Mouse (Mus musculus) left cerebral cortex, adult 2 months (tissue): ENCODE measurements at regions not wholly inside any gene's neighbourhood (a gene's known extent, or its start where the extent isn't known, plus 50 kb on each side); places are given as distances from the start of the nearest gene placed in this dataset.
"Not testable (repeated sequence)": the region's sequence is repeated elsewhere in the genome, so short reads cannot be mapped to it uniquely, and the experiment has no call there.

Source experiments
- DNase-seq, 2 experiments: peaks; one replicate each; pipeline ENCODE4 v3.0.0; 2021 to 2022; ENCODE audit warnings: low spot score in 2 of 2, mixed read lengths in 1 of 2; ENCODE audit errors: extremely low spot score in 1 of 2
- H3K27ac ChIP-seq: fragments of 200-600 bp; 2 replicates; pipeline ENCODE4 v1.8.1; 2022
- H3K4me3 ChIP-seq: fragments of 200-600 bp; 2 replicates; pipeline ENCODE4 v1.8.1; 2022
- CTCF ChIP-seq: fragments of 200-600 bp; IDR thresholded peaks from 2 replicates; pipeline ENCODE4 v1.8.1; 2022; ENCODE audit warnings: antibody characterized with exemption, mild to moderate bottlenecking, moderate library complexity
- intact Hi-C: fragments of 180-260 bp; cut with DNase I; formaldehyde crosslinking; loops from one replicate; pipeline ENCODE4 v1.15.1; 2025
- microRNA-seq, 2 experiments: library from miRNA; unstranded; fragments of <30 nt; microRNA quantifications; one replicate each; pipeline ENCODE4 v1.2.0; 2021

GRCm38 (mm10) chr10:126298211-126298610 is 332.2 kb downstream of the Lrig3 start:
- no peak overlapping the region for H3K27ac ChIP-seq
- TF ChIP-seq CTCF, result no peak
- no peak for DNase-seq
- H3K4me3 ChIP-seq, result no peak overlapping the region
- intact Hi-C loops, result no loop called here

GRCm38 (mm10) chr10:126295853-126296252 is 329.9 kb downstream of the Lrig3 start:
- intact Hi-C loops, result loop anchor here (1.0 kb wide), 1 partner anchor 11 kb away; no protein-coding TSS in a partner anchor
- no peak for TF ChIP-seq CTCF
- no peak for DNase-seq
- Histone ChIP-seq H3K27ac (no peak overlapping the region), H3K4me3 (no peak overlapping the region)

- DNase-seq, result no peak
- intact Hi-C loops, result no loop called here
- no peak overlapping the region for H3K4me3 ChIP-seq
- no peak overlapping the region for H3K27ac ChIP-seq
- no peak for TF ChIP-seq CTCF
Measured at GRCm38 (mm10) chr10:126291765-126292164, 325.8 kb downstream of the Lrig3 start.

- not testable (repeated sequence) for DNase-seq, H3K27ac ChIP-seq, H3K4me3 ChIP-seq
- intact Hi-C loops, result loop anchor here (1.0 kb wide), 1 partner anchor 11 kb away; no protein-coding TSS in a partner anchor
Measured at GRCm38 (mm10) chr10:126285096-126285495, 319.1 kb downstream of the Lrig3 start.

GRCm38 (mm10) chr10:126270376-126270775 is 304.4 kb downstream of the Lrig3 start:
- DNase-seq, result no peak
- H3K4me3 ChIP-seq, result no peak overlapping the region
- intact Hi-C loops, result no loop called here
- H3K27ac ChIP-seq, result no peak overlapping the region
- no peak for TF ChIP-seq CTCF

GRCm38 (mm10) chr10:126267321-126267998 is 301.5 kb downstream of the Lrig3 start:
- no peak overlapping the region for H3K27ac ChIP-seq
- no peak for TF ChIP-seq CTCF
- no peak for DNase-seq
- intact Hi-C loops, result no loop called here
- H3K4me3 ChIP-seq, result no peak overlapping the region

- DNase-seq, result no peak
- no peak overlapping the region for H3K4me3 ChIP-seq
- intact Hi-C loops, result no loop called here
- no peak for TF ChIP-seq CTCF
- H3K27ac ChIP-seq, result no peak overlapping the region
Measured at GRCm38 (mm10) chr10:126257171-126257570, 291.2 kb downstream of the Lrig3 start.

- no peak for TF ChIP-seq CTCF
- intact Hi-C loops, result no loop called here
- Histone ChIP-seq H3K27ac (no peak overlapping the region), H3K4me3 (no peak overlapping the region)
- DNase-seq, result no peak
Measured at GRCm38 (mm10) chr10:126254198-126254597, 288.2 kb downstream of the Lrig3 start.

GRCm38 (mm10) chr10:126249176-126249575 is 283.2 kb downstream of the Lrig3 start:
- no peak for DNase-seq
- Histone ChIP-seq H3K27ac (no peak overlapping the region), H3K4me3 (no peak overlapping the region)
- intact Hi-C loops, result no loop called here
- no peak for TF ChIP-seq CTCF

GRCm38 (mm10) chr10:126243051-126243450 is 277.1 kb downstream of the Lrig3 start:
- H3K27ac ChIP-seq, result no peak overlapping the region
- no peak for TF ChIP-seq CTCF
- intact Hi-C loops, result no loop called here
- no peak for DNase-seq
- no peak overlapping the region for H3K4me3 ChIP-seq

- no peak for TF ChIP-seq CTCF
- no peak for DNase-seq
- no peak overlapping the region for H3K27ac ChIP-seq
- intact Hi-C loops, result no loop called here
- no peak overlapping the region for H3K4me3 ChIP-seq
Measured at GRCm38 (mm10) chr10:126239536-126239935, 273.6 kb downstream of the Lrig3 start.

Small RNAs in the stretch of these regions (microRNA-seq; reads per million reads assigned to microRNA genes)
- gene Mir378d, result 0.96 to 1.7 reads per million in 2 experiments
